Mouse (Mus musculus): ENCODE results near the gene Cant1. TPM values are rescaled to one million over a fixed set of nuclear protein-coding genes. Genes with fewer than 3 reads are reported as not detected.

The Cant1 gene
- 27.7 and 29.4 TPM in 2 replicates for polyA plus RNA-seq (2014; fragmentation: Nextera tagmentation; extraction: Ambion mirVana)

- WGBS, result under 1% methylated on average over 48 of the region's 50 CpGs
- H3K27ac ChIP-seq (ENCODE audit: low read depth, low read length), result 0 out of 2 replicates have a peak within 1 kb of the TSS, but pooled peaks have one; percentile 10
Observed at GRCm38 (mm10) chr11:118418834-118419504, at the start of gene Cant1. Gene Cant1, minus strand, starts transcription at chr11:118419086.

DNA sequence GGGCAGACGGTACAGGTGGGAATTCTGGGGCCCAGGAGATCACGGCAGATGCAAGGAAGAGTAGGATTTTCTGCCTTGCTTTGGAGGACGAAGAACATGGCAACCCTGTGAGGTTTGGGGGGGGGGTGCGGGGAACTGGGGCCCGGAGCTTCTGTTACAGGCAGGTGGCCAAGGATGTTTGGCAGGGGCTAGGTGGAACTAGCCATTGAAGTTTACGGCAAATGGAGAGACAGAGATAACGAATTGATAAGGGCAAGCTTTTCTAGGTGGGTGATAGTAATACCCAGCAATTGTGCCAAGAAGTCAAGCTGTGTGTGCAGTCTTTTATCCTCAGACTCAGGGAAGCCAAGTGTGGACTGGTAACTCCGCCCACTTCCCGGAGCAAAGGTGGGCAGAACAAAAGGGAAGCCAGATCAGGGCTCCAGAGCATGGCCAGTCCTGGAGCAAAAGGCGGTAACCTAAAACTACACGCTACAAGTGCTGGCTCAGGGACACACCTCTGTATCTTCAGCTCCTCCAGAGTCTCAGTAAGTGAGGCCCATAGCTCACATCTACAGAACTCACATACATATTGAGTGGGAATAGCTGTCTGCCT lies 48.7 kb upstream of the Cant1 start:
- DNase-seq (ENCODE audit: low spot score) (no peak), ATAC-seq (ENCODE audit: insufficient read depth, low FRiP score, low TSS enrichment) (no peak)
- no peak overlapping the region for H3K4me3 ChIP-seq (ENCODE audit: low read depth, low read length)
- H3K36me3 ChIP-seq (ENCODE audit: control insufficient read depth, insufficient read depth, low read length), result no peaks in the 10 kb centered on the region
- no peaks in the 10 kb centered on the region for H3K27me3 ChIP-seq (ENCODE audit: control insufficient read depth, insufficient read depth, low read length)
- H3K4me1 ChIP-seq (ENCODE audit: control insufficient read depth, insufficient read depth, low read length), result peaks cover 6% of the 10 kb centered on the region; the same call in 1 of the 2 replicates
- H3K9me3 ChIP-seq (ENCODE audit: control insufficient read depth, low read length), result no peaks in the 10 kb centered on the region
- H3K4me2 ChIP-seq (ENCODE audit: low read depth), result no peak overlapping the region
- WGBS, result 65% methylated on average over 11 of the region's 11 CpGs
- no peak overlapping the region for H3K27ac ChIP-seq (ENCODE audit: low read depth, low read length)
- no peak overlapping the region for H3K9ac ChIP-seq (ENCODE audit: low read length)

More at GRCm38 (mm10) chr11:118418834-118419504, at the start of gene Cant1:
- Histone ChIP-seq H3K9me3 (ENCODE audit: control insufficient read depth, low read length) (no peaks in the 10 kb centered on the region), H3K4me3 (ENCODE audit: low read depth, low read length) (peak within 1 kb of the TSS; percentile 83), H3K9ac (ENCODE audit: low read length) (peak within 1 kb of the TSS; percentile 90), H3K36me3 (ENCODE audit: control insufficient read depth, insufficient read depth, low read length) (peaks cover 3% of the 10 kb centered on the region; the same call in 1 of the 2 replicates), H3K4me1 (ENCODE audit: control insufficient read depth, insufficient read depth, low read length) (peaks cover 10% of the 10 kb centered on the region), H3K4me2 (ENCODE audit: low read depth) (peak within 1 kb of the TSS; percentile 79), H3K27me3 (ENCODE audit: control insufficient read depth, insufficient read depth, low read length) (no peaks in the 10 kb centered on the region)
- DNase-seq (ENCODE audit: low spot score) (peak; percentile 98), ATAC-seq (ENCODE audit: insufficient read depth, low FRiP score, low TSS enrichment) (peak; percentile 93)

- Histone ChIP-seq H3K9me3 (ENCODE audit: control insufficient read depth, low read length) (0 out of 2 replicates have a peak, but pooled peaks cover 2% of the 10 kb centered on the region), H3K9ac (ENCODE audit: low read length) (no peak overlapping the region), H3K4me3 (ENCODE audit: low read depth, low read length) (no peak overlapping the region), H3K4me2 (ENCODE audit: low read depth) (no peak overlapping the region), H3K36me3 (ENCODE audit: control insufficient read depth, insufficient read depth, low read length) (no peaks in the 10 kb centered on the region), H3K4me1 (ENCODE audit: control insufficient read depth, insufficient read depth, low read length) (no peaks in the 10 kb centered on the region), H3K27ac (ENCODE audit: low read depth, low read length) (no peak overlapping the region), H3K27me3 (ENCODE audit: control insufficient read depth, insufficient read depth, low read length) (no peaks in the 10 kb centered on the region)
- no peak for ATAC-seq (ENCODE audit: insufficient read depth, low FRiP score, low TSS enrichment)
- DNase-seq (ENCODE audit: low spot score), result no peak
- 61% methylated on average over 6 of the region's 6 CpGs for WGBS
Observed at GRCm38 (mm10) chr11:118460280-118460679, 41.4 kb upstream of the Cant1 start.

GRCm38 (mm10) chr11:118459536-118459935 lies 40.6 kb upstream of the Cant1 start:
- no peak overlapping the region for H3K4me3 ChIP-seq (ENCODE audit: low read depth, low read length)
- no peaks in the 10 kb centered on the region for H3K36me3 ChIP-seq (ENCODE audit: control insufficient read depth, insufficient read depth, low read length)
- no peaks in the 10 kb centered on the region for H3K27me3 ChIP-seq (ENCODE audit: control insufficient read depth, insufficient read depth, low read length)
- ATAC-seq (ENCODE audit: insufficient read depth, low FRiP score, low TSS enrichment) (no peak), DNase-seq (ENCODE audit: low spot score) (no peak)
- H3K4me1 ChIP-seq (ENCODE audit: control insufficient read depth, insufficient read depth, low read length), result no peaks in the 10 kb centered on the region
- H3K9me3 ChIP-seq (ENCODE audit: control insufficient read depth, low read length), result 0 out of 2 replicates have a peak, but pooled peaks cover 2% of the 10 kb centered on the region
- H3K9ac ChIP-seq (ENCODE audit: low read length), result no peak overlapping the region
- no peak overlapping the region; the same call in 1 of the 2 replicates for H3K27ac ChIP-seq (ENCODE audit: low read depth, low read length)
- 77% methylated on average over 4 of the region's 4 CpGs for WGBS
- H3K4me2 ChIP-seq (ENCODE audit: low read depth), result no peak overlapping the region

- 47% methylated on average over 8 of the region's 8 CpGs for WGBS
- DNase-seq (ENCODE audit: low spot score), result no peak
Observed at GRCm38 (mm10) chr11:118459051-118459450, 40.2 kb upstream of the Cant1 start.

DNA sequence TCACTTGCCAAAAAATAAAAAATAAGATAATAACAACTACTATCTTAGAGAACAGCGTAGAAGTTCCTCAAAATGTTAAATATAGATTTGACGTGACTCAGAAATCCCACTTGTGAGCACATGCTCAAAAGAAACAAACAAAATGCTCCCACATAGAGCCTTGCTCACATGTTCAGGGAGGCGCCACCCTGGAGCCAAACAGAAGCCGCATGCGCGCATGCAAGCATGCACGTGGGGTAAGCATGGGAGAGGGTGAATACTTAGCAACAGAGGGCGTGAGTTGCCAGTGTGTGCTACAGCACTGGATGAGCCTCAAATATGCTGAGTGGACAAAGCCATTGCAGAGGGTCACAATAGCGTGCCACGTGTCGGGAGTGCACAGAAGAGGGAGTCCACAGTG lies 38.1 kb upstream of the Cant1 start:
- no peaks in the 10 kb centered on the region for H3K27me3 ChIP-seq (ENCODE audit: control insufficient read depth, insufficient read depth, low read length)
- no peak overlapping the region for H3K27ac ChIP-seq (ENCODE audit: low read depth, low read length)
- no peak for ATAC-seq (ENCODE audit: insufficient read depth, low FRiP score, low TSS enrichment)
- no peak for DNase-seq (ENCODE audit: low spot score)
- H3K36me3 ChIP-seq (ENCODE audit: control insufficient read depth, insufficient read depth, low read length), result no peaks in the 10 kb centered on the region
- 89% methylated on average over 11 of the region's 11 CpGs for WGBS
- no peak overlapping the region for H3K4me2 ChIP-seq (ENCODE audit: low read depth)
- H3K4me3 ChIP-seq (ENCODE audit: low read depth, low read length), result no peak overlapping the region
- no peak overlapping the region for H3K9ac ChIP-seq (ENCODE audit: low read length)
- H3K4me1 ChIP-seq (ENCODE audit: control insufficient read depth, insufficient read depth, low read length), result no peaks in the 10 kb centered on the region
- H3K9me3 ChIP-seq (ENCODE audit: control insufficient read depth, low read length), result 0 out of 2 replicates have a peak, but pooled peaks cover 2% of the 10 kb centered on the region

More at GRCm38 (mm10) chr11:118459051-118459450, 40.2 kb upstream of the Cant1 start:
- Histone ChIP-seq H3K9me3 (ENCODE audit: control insufficient read depth, low read length) (0 out of 2 replicates have a peak, but pooled peaks cover 2% of the 10 kb centered on the region), H3K4me3 (ENCODE audit: low read depth, low read length) (no peak overlapping the region), H3K4me2 (ENCODE audit: low read depth) (no peak overlapping the region), H3K27me3 (ENCODE audit: control insufficient read depth, insufficient read depth, low read length) (no peaks in the 10 kb centered on the region), H3K27ac (ENCODE audit: low read depth, low read length) (no peak overlapping the region; the same call in 1 of the 2 replicates), H3K4me1 (ENCODE audit: control insufficient read depth, insufficient read depth, low read length) (no peaks in the 10 kb centered on the region), H3K36me3 (ENCODE audit: control insufficient read depth, insufficient read depth, low read length) (no peaks in the 10 kb centered on the region), H3K9ac (ENCODE audit: low read length) (peak overlapping the region; percentile 4; the same call in 1 of the 2 replicates)
- ATAC-seq (ENCODE audit: insufficient read depth, low FRiP score, low TSS enrichment), result no peak

DNA sequence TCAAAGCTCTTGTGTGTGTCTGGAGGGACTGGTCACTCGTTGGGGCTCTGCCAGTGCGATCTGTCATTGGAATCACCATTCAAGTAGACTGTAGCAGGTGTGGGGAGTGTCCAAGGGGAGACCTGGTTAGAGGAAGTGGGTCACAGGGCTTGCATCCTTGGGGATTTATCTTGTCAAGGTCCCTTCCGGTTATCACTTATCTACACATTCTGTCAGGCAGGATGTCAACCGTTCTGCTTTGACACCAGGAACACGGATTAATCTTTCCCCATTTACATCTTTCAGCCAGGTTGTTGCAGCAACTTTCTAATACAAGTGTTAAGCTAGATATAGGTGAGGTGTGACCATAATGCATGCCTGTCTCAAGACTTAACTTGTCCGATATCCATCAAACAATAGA lies 36.9 kb upstream of the Cant1 start:
- H3K9ac ChIP-seq (ENCODE audit: low read length), result no peak overlapping the region
- H3K4me3 ChIP-seq (ENCODE audit: low read depth, low read length), result no peak overlapping the region
- H3K4me2 ChIP-seq (ENCODE audit: low read depth), result no peak overlapping the region
- no peaks in the 10 kb centered on the region for H3K36me3 ChIP-seq (ENCODE audit: control insufficient read depth, insufficient read depth, low read length)
- 0 out of 2 replicates have a peak, but pooled peaks cover 2% of the 10 kb centered on the region for H3K9me3 ChIP-seq (ENCODE audit: control insufficient read depth, low read length)
- no peak for DNase-seq (ENCODE audit: low spot score)
- no peak for ATAC-seq (ENCODE audit: insufficient read depth, low FRiP score, low TSS enrichment)
- H3K4me1 ChIP-seq (ENCODE audit: control insufficient read depth, insufficient read depth, low read length), result no peaks in the 10 kb centered on the region
- WGBS, result 88% methylated on average over 6 of the region's 6 CpGs
- H3K27me3 ChIP-seq (ENCODE audit: control insufficient read depth, insufficient read depth, low read length), result no peaks in the 10 kb centered on the region
- no peak overlapping the region for H3K27ac ChIP-seq (ENCODE audit: low read depth, low read length)

GRCm38 (mm10) chr11:118453886-118454671 lies 35.2 kb upstream of the Cant1 start:
- ATAC-seq (ENCODE audit: insufficient read depth, low FRiP score, low TSS enrichment), result no peak
- no peaks in the 10 kb centered on the region for H3K9me3 ChIP-seq (ENCODE audit: control insufficient read depth, low read length)
- H3K4me1 ChIP-seq (ENCODE audit: control insufficient read depth, insufficient read depth, low read length), result no peaks in the 10 kb centered on the region
- 74% methylated on average over 11 of the region's 11 CpGs for WGBS
- H3K4me2 ChIP-seq (ENCODE audit: low read depth), result no peak overlapping the region
- no peak overlapping the region for H3K4me3 ChIP-seq (ENCODE audit: low read depth, low read length)
- DNase-seq (ENCODE audit: low spot score), result no peak
- H3K36me3 ChIP-seq (ENCODE audit: control insufficient read depth, insufficient read depth, low read length), result no peaks in the 10 kb centered on the region
- no peak overlapping the region for H3K9ac ChIP-seq (ENCODE audit: low read length)
- H3K27me3 ChIP-seq (ENCODE audit: control insufficient read depth, insufficient read depth, low read length), result no peaks in the 10 kb centered on the region
- no peak overlapping the region for H3K27ac ChIP-seq (ENCODE audit: low read depth, low read length)

Measured in neural tube, embryonic 11.5 days (tissue).